Mouse (Mus musculus): ENCODE results near the gene Dnase1.
"Not testable (repeated sequence)": the region's sequence is repeated elsewhere in the genome, so short reads cannot be mapped to it uniquely, and the experiment has no call there.

The Dnase1 gene

GRCm38 (mm10) chr16:4044093-4044492, 7.4 kb downstream of the Dnase1 start:
- no peak for DNase-seq (ENCODE audit: low spot score in 2 of 2)

- DNase-seq (ENCODE audit: low spot score in 2 of 2) = no peak
Observed at GRCm38 (mm10) chr16:4045524-4045923, 8.8 kb downstream of the Dnase1 start.

DNA sequence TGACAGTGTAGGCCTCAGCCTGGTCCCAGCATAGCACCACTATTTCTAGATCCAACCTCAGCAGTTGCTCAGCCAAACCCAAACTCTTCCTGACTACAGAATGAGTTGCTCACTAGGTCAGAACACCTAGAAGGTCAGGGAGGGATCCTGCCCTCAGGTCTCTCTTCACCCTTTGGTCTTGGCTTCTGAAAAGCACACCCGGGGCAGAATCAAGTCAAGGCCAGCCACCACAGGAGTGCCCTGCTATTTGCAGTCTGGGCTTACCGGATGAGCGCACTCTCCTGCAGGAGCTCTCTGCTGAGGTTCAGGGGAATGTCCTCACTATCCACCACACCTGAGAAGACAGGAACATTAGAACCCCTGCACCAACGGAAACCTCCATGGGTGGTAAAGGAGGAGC, 15.9 kb downstream of the Dnase1 start:
- no peak for DNase-seq (ENCODE audit: low spot score in 2 of 2)

- DNase-seq (ENCODE audit: low spot score in 2 of 2) = no peak
Observed at GRCm38 (mm10) chr16:4053811-4054210, 17.1 kb downstream of the Dnase1 start.

GRCm38 (mm10) chr16:4064945-4065344, 28.2 kb downstream of the Dnase1 start:
- no peak for DNase-seq (ENCODE audit: low spot score in 2 of 2)

DNA sequence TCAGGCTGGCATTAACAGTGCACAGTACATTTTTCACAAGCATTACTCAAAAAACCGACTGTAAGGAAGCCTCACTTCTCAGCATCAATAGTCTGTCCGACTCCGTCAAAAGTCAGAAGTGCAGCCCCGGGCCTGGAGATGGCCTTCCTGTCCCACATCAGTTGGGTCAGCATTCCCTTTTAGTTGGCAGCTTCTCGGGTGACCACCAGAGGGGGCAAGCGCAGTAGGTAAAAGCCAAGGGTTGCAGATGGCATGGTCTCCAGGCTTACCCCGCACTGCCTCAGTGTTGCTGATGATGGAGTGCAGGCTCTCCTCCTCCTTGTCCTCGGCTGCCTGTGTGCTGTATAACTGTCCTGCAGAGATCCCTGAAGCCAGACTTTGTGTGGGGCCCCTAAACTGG, 31.8 kb downstream of the Dnase1 start:
- peak; percentile 40 to 45 for DNase-seq (ENCODE audit: low spot score in 2 of 2)

- DNase-seq (ENCODE audit: low spot score in 2 of 2) = no peak
Observed at GRCm38 (mm10) chr16:4074297-4074696, 37.6 kb downstream of the Dnase1 start.

DNA sequence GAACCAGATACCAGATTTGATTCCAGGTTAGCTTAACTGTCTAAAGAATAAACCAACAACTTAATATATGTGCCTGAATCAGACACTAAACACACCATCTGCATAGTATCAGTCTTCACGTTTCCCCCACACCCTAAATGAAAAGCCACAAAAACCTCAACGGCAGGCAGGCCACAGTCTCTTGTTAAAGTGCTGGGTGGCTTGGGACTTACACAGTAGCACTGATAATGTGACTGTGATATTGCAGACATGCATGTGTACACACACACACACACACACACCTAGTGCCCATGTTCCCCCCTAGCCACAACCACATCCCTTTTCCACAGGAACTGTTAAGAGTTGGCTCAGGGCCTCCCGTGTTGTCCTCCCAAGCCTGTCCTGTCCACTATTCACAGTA, 38.1 kb downstream of the Dnase1 start:
- DNase-seq (ENCODE audit: low spot score in 2 of 2) = no peak

- peak; percentile 91 to 93 for DNase-seq (ENCODE audit: low spot score in 2 of 2)
Observed at GRCm38 (mm10) chr16:4077384-4078061, 40.8 kb downstream of the Dnase1 start, which contains the start of gene Trap1. Gene Trap1, minus strand, starts transcription at chr16:4077827.

GRCm38 (mm10) chr16:4078302-4078701, 41.6 kb downstream of the Dnase1 start:
- DNase-seq (ENCODE audit: low spot score in 2 of 2) = not testable (repeated sequence)

DNA sequence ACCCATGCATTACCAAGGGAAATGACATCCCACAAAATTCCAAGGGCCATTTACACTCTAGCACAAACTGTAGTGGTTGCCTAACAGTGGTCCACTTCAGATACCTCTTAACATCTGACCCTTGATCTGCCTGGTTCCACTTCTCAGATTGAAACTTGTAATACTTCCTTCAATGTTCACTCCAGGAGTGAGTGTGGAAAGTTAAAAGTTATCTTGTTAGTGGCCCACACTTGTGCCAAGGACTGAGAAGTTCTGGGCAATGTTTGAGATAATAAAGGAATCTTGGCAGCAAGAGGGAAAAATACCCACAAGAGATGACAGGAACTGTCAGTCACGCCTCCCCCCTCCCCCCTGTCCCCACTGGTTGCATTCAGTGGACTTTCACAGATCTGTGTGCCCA, 42.9 kb downstream of the Dnase1 start:
- DNase-seq (ENCODE audit: low spot score in 2 of 2) = no peak

DNA sequence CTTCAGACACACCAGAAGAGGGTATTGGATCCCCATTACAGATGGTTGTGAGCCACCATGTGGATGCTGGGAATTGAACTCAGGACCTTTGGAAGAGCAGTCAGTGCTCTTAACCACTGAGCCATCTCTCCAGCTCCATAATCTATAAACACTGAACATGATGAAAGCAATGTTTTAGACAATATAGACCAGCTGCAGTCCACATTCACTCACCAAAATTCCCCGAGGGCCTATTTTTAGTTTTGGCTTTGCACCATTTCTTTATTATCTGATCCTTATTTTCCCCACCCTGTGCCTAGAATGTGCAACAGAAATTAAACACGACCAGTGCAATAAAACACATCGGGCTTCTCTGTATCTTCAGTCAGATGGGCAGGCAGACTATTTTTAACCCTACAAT, 43.7 kb downstream of the Dnase1 start:
- DNase-seq (ENCODE audit: low spot score in 2 of 2) = not testable (repeated sequence)

DNA sequence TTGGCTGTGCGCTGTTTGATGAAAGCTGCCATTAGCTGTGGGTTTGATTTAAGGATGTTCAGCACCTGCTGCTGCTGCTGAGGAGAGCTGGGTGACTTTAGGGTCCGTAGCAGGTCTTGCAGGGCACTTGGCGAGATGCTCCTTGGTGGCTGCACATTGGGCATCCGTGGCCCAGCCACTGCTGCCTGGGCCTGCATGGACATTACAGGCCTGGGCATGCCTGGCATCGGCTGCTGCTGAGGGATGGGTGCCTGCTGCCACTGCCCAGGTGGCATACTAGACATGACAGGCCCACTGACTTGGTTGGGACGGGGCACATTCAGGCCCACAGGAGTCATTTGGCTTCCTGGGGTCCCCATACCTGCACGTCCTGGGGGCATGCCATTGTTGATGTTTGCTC, 48.3 kb downstream of the Dnase1 start:
- DNase-seq (ENCODE audit: low spot score in 2 of 2) = no peak

DNA sequence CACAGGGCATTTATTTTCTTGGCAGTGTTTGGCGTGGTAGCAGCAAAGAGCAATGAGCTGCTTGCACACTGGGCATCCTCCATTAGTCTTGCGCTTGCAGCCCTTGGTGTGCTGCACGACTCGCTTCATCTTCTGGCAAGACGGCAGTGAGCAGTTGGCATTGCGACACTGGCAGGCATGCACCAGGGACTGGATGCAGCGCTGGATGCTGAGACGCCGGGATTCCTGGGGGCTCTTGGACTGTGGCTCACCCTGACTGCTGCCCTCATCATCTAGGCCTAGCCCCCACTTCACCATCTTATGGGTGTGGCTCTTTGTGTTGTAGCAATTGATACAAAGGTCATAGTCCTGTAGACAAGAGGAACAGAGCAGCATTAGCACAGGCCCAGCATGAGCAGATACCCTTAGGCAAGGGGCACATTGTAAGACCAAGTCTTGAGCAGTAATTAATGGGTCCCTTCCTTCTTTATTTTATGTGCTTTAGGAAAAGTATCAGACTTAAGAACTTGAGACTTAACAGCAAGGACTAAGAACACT, 49.2 kb downstream of the Dnase1 start:
- no peak for DNase-seq (ENCODE audit: low spot score in 2 of 2)

DNA sequence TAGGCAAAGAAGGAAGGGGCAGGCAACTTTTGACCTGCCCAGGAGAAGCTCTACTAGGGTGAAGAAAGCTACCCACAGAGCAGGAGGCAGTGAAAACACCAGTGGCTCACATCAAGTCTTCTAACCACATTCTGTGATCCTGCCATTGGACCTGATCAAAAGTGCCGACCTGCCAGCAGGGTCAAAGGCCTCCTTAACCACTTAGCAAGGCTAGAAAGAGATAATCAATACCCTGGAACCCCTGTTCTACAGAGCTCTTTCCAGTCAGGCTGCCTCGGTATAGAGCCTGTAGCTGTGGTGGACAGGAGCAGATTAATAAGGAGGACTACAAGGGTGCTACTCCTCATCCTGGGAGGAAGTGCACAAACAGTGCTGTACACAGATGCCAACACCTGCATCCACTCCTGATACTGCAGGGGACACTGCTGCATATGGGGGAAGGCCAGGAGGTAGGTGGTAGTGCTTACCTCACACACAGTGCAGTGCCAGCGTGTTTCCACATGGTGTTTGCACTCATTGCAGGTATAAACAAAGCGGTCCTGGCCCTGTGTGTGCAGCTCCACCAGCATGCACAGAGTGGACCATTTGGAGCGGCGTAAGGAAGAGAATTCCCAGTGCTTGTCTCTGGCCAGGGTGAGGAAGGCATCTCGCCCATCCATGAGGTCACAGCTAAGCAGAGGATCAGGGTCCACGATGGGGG, 50.6 kb downstream of the Dnase1 start:
- DNase-seq (ENCODE audit: low spot score in 2 of 2) = no peak

Data from urinary bladder, postnatal 36 days (tissue).